Mouse (Mus musculus) embryonic facial prominence, embryonic 14.5 days (tissue): Measurements from ENCODE around the gene Dchs2. TPM values are rescaled to one million over a fixed set of nuclear protein-coding genes. Genes with fewer than 3 reads are reported as not detected.
A peak's percentile ranks its signal among the peaks of the same experiment; 100 is the strongest.

ENCODE experiments used
- ATAC-seq: fragments of 200-750 bp; cut with Nextera tagmentation; 2 replicates; pipeline ENCODE4 v1.8.0; 2017; ENCODE audit warnings: low read depth, moderate number of reproducible peaks, moderate TSS enrichment
- DNase-seq: peaks from one replicate; pipeline ENCODE4 v3.0.0-alpha.2; 2015; ENCODE audit warnings: low spot score
- H3K27ac ChIP-seq: fragments of 300-500 bp; sonication (generic); replicated peaks from 2 replicates; pipeline ENCODE4 v1.5.1; 2014; ENCODE audit warnings: low read depth, mild to moderate bottlenecking, low read length, moderate library complexity
- H3K27me3 ChIP-seq: fragments of 300-500 bp; sonication (generic); replicated peaks from 2 replicates; pipeline ENCODE4 v1.6.1; 2014; ENCODE audit warnings: low read length; ENCODE audit not compliant: control insufficient read depth, insufficient read depth
- H3K36me3 ChIP-seq: fragments of 300-500 bp; sonication (generic); 2 replicates; pipeline ENCODE4 v1.6.1; 2014; ENCODE audit warnings: low read length, mixed read lengths; ENCODE audit not compliant: control insufficient read depth, insufficient read depth
- H3K4me1 ChIP-seq: fragments of 300-500 bp; sonication (generic); 2 replicates; pipeline ENCODE4 v1.6.1; 2014; ENCODE audit warnings: antibody characterized with exemption, low read length; ENCODE audit not compliant: control insufficient read depth, insufficient read depth
- H3K4me2 ChIP-seq: fragments of 300-500 bp; sonication (generic); 2 replicates; pipeline ENCODE4 v1.6.1; 2014; ENCODE audit warnings: low read depth, mild to moderate bottlenecking, low read length, moderate library complexity, mixed read lengths
- H3K4me3 ChIP-seq: fragments of 300-500 bp; sonication (generic); 2 replicates; pipeline ENCODE4 v1.5.1; 2014; ENCODE audit warnings: low read depth, mild to moderate bottlenecking, low read length
- H3K9ac ChIP-seq: fragments of 300-500 bp; sonication (generic); 2 replicates; pipeline ENCODE4 v1.6.1; 2014; ENCODE audit warnings: low read depth, mild to moderate bottlenecking, low read length, moderate library complexity, mixed read lengths
- H3K9me3 ChIP-seq: fragments of 300-500 bp; sonication (generic); 2 replicates; pipeline ENCODE4 v1.6.1; 2016; ENCODE audit warnings: low read length; ENCODE audit not compliant: control insufficient read depth
- WGBS: fragments of 180-500 bp; shearing (Covaris S2); extraction: QIAGEN DNeasy Blood & Tissue Kit; methylation state at CpG from one replicate; pipeline ENCODE4 v1.1.7; 2014; 5-methylcytosine and 5-hydroxymethylcytosine counted together
- polyA plus RNA-seq: library from polyadenylated mRNA; unstranded; fragments of >200 nt; fragmentation: Nextera tagmentation; extraction: Ambion mirVana; gene quantifications from 2 replicates; pipeline ENCODE4 v1.2.1, GENCODE M21; 2014

Dchs2 gene
- polyA plus RNA-seq, 1 experiment from 2014 or later: 2.3 TPM

GRCm38 (mm10) chr3:83273555-83274244 lies 146.0 kb downstream of the Dchs2 start:
- Histone ChIP-seq H3K4me2 (peak overlapping the region; percentile 41), H3K27ac (no peak overlapping the region), H3K9me3 (no peaks in the 10 kb centered on the region), H3K4me3 (no peak overlapping the region), H3K9ac (peak overlapping the region; percentile 19; the same call in 1 of the 2 replicates), H3K4me1 (no peaks in the 10 kb centered on the region), H3K27me3 (no peaks in the 10 kb centered on the region), H3K36me3 (no peaks in the 10 kb centered on the region)
- 35% methylated on average over 19 of the region's 19 CpGs for WGBS
- DNase-seq (peak; percentile 89), ATAC-seq (peak; percentile 57; the same call in 1 of the 2 replicates)

- DNase-seq (no peak), ATAC-seq (no peak)
- no peaks in the 10 kb centered on the region for H3K27me3 ChIP-seq
- no peak overlapping the region for H3K4me2 ChIP-seq
- H3K4me3 ChIP-seq: no peak overlapping the region
- WGBS: 70% methylated on average over 5 of the region's 5 CpGs
- H3K9me3 ChIP-seq: no peaks in the 10 kb centered on the region
- no peak overlapping the region for H3K9ac ChIP-seq
- no peak overlapping the region for H3K27ac ChIP-seq
- no peaks in the 10 kb centered on the region for H3K4me1 ChIP-seq
- no peaks in the 10 kb centered on the region for H3K36me3 ChIP-seq
Observed at GRCm38 (mm10) chr3:83275703-83276102, 148.0 kb downstream of the Dchs2 start.

GRCm38 (mm10) chr3:83283882-83284281 lies 156.1 kb downstream of the Dchs2 start:
- ATAC-seq (no peak), DNase-seq (no peak)
- no peak overlapping the region for H3K9ac ChIP-seq
- H3K9me3 ChIP-seq: no peaks in the 10 kb centered on the region
- no peaks in the 10 kb centered on the region for H3K27me3 ChIP-seq
- no peaks in the 10 kb centered on the region; the same call in 1 of the 2 replicates for H3K4me1 ChIP-seq
- no peak overlapping the region for H3K4me3 ChIP-seq
- no peaks in the 10 kb centered on the region for H3K36me3 ChIP-seq
- WGBS: 64% methylated on average over 1 of the region's 1 CpGs
- no peak overlapping the region for H3K27ac ChIP-seq
- no peak overlapping the region for H3K4me2 ChIP-seq

- H3K27ac ChIP-seq: no peak overlapping the region; the same call in 1 of the 2 replicates
- DNase-seq (peak; percentile 92), ATAC-seq (peak; percentile 88)
- H3K9ac ChIP-seq: peak overlapping the region; percentile 56; the same call in 1 of the 2 replicates
- H3K27me3 ChIP-seq: no peaks in the 10 kb centered on the region
- no peaks in the 10 kb centered on the region for H3K36me3 ChIP-seq
- peak overlapping the region; percentile 42 for H3K4me3 ChIP-seq
- WGBS: 7% methylated on average over 11 of the region's 11 CpGs
- H3K9me3 ChIP-seq: no peaks in the 10 kb centered on the region
- H3K4me1 ChIP-seq: no peaks in the 10 kb centered on the region; the same call in 1 of the 2 replicates
- H3K4me2 ChIP-seq: peak overlapping the region; percentile 71
Observed at GRCm38 (mm10) chr3:83286975-83287405, 159.2 kb downstream of the Dchs2 start.

- DNase-seq (peak; percentile 81), ATAC-seq (peak; percentile 64)
- no peak overlapping the region for H3K9ac ChIP-seq
- 0 out of 2 replicates have a peak overlapping the region, but pooled peaks have one; percentile 59 for H3K27ac ChIP-seq
- H3K4me2 ChIP-seq: no peak overlapping the region
- H3K4me3 ChIP-seq: no peak overlapping the region
- 18% methylated on average over 6 of the region's 6 CpGs for WGBS
- H3K27me3 ChIP-seq: no peaks in the 10 kb centered on the region
- H3K9me3 ChIP-seq: no peaks in the 10 kb centered on the region
- H3K36me3 ChIP-seq: no peaks in the 10 kb centered on the region
- no peaks in the 10 kb centered on the region; the same call in 1 of the 2 replicates for H3K4me1 ChIP-seq
Observed at GRCm38 (mm10) chr3:83288118-83288840, 160.5 kb downstream of the Dchs2 start.

GRCm38 (mm10) chr3:83290482-83290881 lies 162.7 kb downstream of the Dchs2 start:
- no peaks in the 10 kb centered on the region; the same call in 1 of the 2 replicates for H3K4me1 ChIP-seq
- no peak overlapping the region for H3K4me2 ChIP-seq
- no peak overlapping the region for H3K27ac ChIP-seq
- H3K9me3 ChIP-seq: no peaks in the 10 kb centered on the region
- ATAC-seq: no peak
- H3K36me3 ChIP-seq: no peaks in the 10 kb centered on the region
- H3K4me3 ChIP-seq: no peak overlapping the region
- DNase-seq: no peak
- no peak overlapping the region for H3K9ac ChIP-seq
- H3K27me3 ChIP-seq: no peaks in the 10 kb centered on the region

GRCm38 (mm10) chr3:83290953-83291352 lies 163.2 kb downstream of the Dchs2 start:
- ATAC-seq (no peak), DNase-seq (no peak)
- WGBS: 88% methylated on average over 1 of the region's 1 CpGs
- no peak overlapping the region for H3K9ac ChIP-seq
- no peak overlapping the region for H3K27ac ChIP-seq
- no peaks in the 10 kb centered on the region for H3K27me3 ChIP-seq
- H3K9me3 ChIP-seq: no peaks in the 10 kb centered on the region
- H3K36me3 ChIP-seq: no peaks in the 10 kb centered on the region
- no peak overlapping the region for H3K4me3 ChIP-seq
- H3K4me1 ChIP-seq: no peaks in the 10 kb centered on the region; the same call in 1 of the 2 replicates
- H3K4me2 ChIP-seq: no peak overlapping the region

- peak overlapping the region; percentile 71 for H3K27ac ChIP-seq
- no peaks in the 10 kb centered on the region for H3K9me3 ChIP-seq
- H3K4me2 ChIP-seq: no peak overlapping the region
- DNase-seq: peak; percentile 75
- 36% methylated on average over 5 of the region's 5 CpGs for WGBS
- no peaks in the 10 kb centered on the region for H3K4me1 ChIP-seq
- H3K36me3 ChIP-seq: no peaks in the 10 kb centered on the region
- H3K9ac ChIP-seq: no peak overlapping the region
- ATAC-seq: 0 out of 2 replicates have a peak, but pooled peaks have one; percentile 53
- H3K4me3 ChIP-seq: no peak overlapping the region
- H3K27me3 ChIP-seq: no peaks in the 10 kb centered on the region
Observed at GRCm38 (mm10) chr3:83299783-83300382, 172.1 kb downstream of the Dchs2 start.
